Mouse (Mus musculus) heart, postnatal 0 days (tissue): ENCODE measurements around the gene Gm7995. TPM values are rescaled to one million over a fixed set of nuclear protein-coding genes. Genes with fewer than 3 reads are reported as not detected.
"Not testable (repeated sequence)": the region's sequence is repeated elsewhere in the genome, so short reads cannot be mapped to it uniquely, and the experiment has no call there.

Source experiments
- ATAC-seq: fragments of 200-750 bp; cut with Nextera tagmentation; 2 replicates; pipeline ENCODE4 v1.8.0; 2017; ENCODE audit warnings: low read depth, moderate number of reproducible peaks, moderate library complexity; ENCODE audit not compliant: insufficient read depth
- DNase-seq: peaks from one replicate; pipeline ENCODE4 v3.0.0-alpha.2; 2016; ENCODE audit warnings: low spot score
- H3K27ac ChIP-seq: fragments of 300-500 bp; sonication (generic); 2 replicates; pipeline ENCODE4 v1.5.1; 2014; ENCODE audit warnings: low read depth, mild to moderate bottlenecking
- H3K27me3 ChIP-seq: fragments of 300-500 bp; sonication (generic); 2 replicates; pipeline ENCODE4 v1.6.1; 2014; ENCODE audit warnings: low read length, mixed read lengths; ENCODE audit not compliant: control insufficient read depth, insufficient read depth
- H3K36me3 ChIP-seq: fragments of 300-500 bp; sonication (generic); replicated peaks from 2 replicates; pipeline ENCODE4 v1.6.1; 2014; ENCODE audit warnings: low read length, mixed read lengths; ENCODE audit not compliant: control insufficient read depth, insufficient read depth
- H3K4me1 ChIP-seq: fragments of 300-500 bp; sonication (generic); 2 replicates; pipeline ENCODE4 v1.6.1; 2014; ENCODE audit warnings: antibody characterized with exemption; ENCODE audit not compliant: control insufficient read depth, insufficient read depth
- H3K4me2 ChIP-seq: fragments of 300-500 bp; sonication (generic); 2 replicates; pipeline ENCODE4 v1.6.1; 2014; ENCODE audit warnings: low read depth, mild to moderate bottlenecking, low read length, moderate library complexity
- H3K4me3 ChIP-seq: fragments of 300-500 bp; sonication (generic); 2 replicates; pipeline ENCODE4 v1.5.1; 2014; ENCODE audit warnings: low read depth, low read length
- H3K9ac ChIP-seq: fragments of 300-500 bp; sonication (generic); replicated peaks from 2 replicates; pipeline ENCODE4 v1.6.1; 2014; ENCODE audit warnings: low read depth, low read length, mixed read lengths
- H3K9me3 ChIP-seq: fragments of 300-500 bp; sonication (generic); replicated peaks from 2 replicates; pipeline ENCODE4 v1.6.1; 2016; ENCODE audit warnings: low read length; ENCODE audit not compliant: control insufficient read depth
- WGBS: fragments of 180-500 bp; shearing (Covaris S2); extraction: QIAGEN DNeasy Blood & Tissue Kit; methylation state at CpG from one replicate; pipeline ENCODE4 v1.1.7; 2014; 5-methylcytosine and 5-hydroxymethylcytosine counted together
- microRNA-seq: library from miRNA; unstranded; fragments of <30 nt; microRNA quantifications from one replicate; pipeline ENCODE4, GENCODE M21; 2016
- polyA plus RNA-seq: library from polyadenylated mRNA; unstranded; fragments of >200 nt; fragmentation: Nextera tagmentation; extraction: Ambion mirVana; gene quantifications from 2 replicates; pipeline ENCODE4 v1.2.1, GENCODE M21; 2015
- total RNA-seq: library from RNA; depleted of rRNA; stranded (reverse); fragments of >200 nt; gene quantifications from 2 replicates; pipeline ENCODE4 v1.2.3, GENCODE M21; 2014; ENCODE audit warnings: low replicate concordance; rRNA removed

The Gm7995 gene
- total RNA-seq (not detected in 2 replicates), polyA plus RNA-seq (not detected in 2 replicates)

- H3K27ac ChIP-seq, H3K9me3 ChIP-seq, ATAC-seq, H3K36me3 ChIP-seq, DNase-seq, H3K27me3 ChIP-seq, H3K4me3 ChIP-seq, H3K9ac ChIP-seq, H3K4me2 ChIP-seq, H3K4me1 ChIP-seq: not testable (repeated sequence)
- WGBS: no CpG with 5 or more reads among the region's 1 CpGs
Observed at GRCm38 (mm10) chr14:42309910-42310309, at the start of gene Gm7995. Gene Gm7995, plus strand, starts transcription at chr14:42310210.

DNA sequence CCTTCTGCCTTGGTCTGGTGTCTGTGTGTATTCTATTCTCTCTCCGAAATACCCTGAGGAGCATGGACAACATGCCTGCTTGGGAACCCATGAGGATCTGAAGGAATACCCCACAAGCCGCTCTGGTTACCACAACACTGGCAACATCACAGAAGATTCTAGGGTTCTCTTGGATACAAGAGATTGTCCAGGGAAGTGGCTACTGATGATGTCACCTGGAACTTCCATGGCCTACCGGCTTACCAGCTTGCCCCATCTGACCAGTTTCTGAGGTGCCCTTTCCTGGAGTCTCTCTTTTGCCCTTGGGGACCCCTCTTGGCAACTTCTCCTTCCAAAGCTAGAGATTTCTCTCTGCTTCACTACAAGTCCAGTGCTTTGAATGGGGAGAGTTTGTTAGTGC is 12.8 kb upstream of the Gm7995 start, which contains the start of gene Gm9611:
Gene Gm9611 (minus strand): TSS at position 101 of the 400 bp plus-strand sequence.
- H3K9ac ChIP-seq, H3K36me3 ChIP-seq, H3K4me2 ChIP-seq, H3K4me1 ChIP-seq, ATAC-seq, H3K4me3 ChIP-seq, H3K9me3 ChIP-seq, H3K27me3 ChIP-seq, DNase-seq, H3K27ac ChIP-seq: not testable (repeated sequence)
- WGBS: no CpG with 5 or more reads among the region's 3 CpGs

Small RNA genes within 50 kb of the gene (microRNA-seq; reads per million reads assigned to microRNA genes)
- gene Gm25208 (not detected), gene Gm25892 (not detected)

Other genes starting within 250 kb of the Gm7995 start
- not detected in 2 replicates for gene Gm7951, start 192.8 kb upstream of the Gm7995 start, total RNA-seq
- gene Gm7951, start 192.8 kb upstream of the Gm7995 start, polyA plus RNA-seq: not detected in 2 replicates
- gene Gm17027, start 147.6 kb upstream of the Gm7995 start, total RNA-seq: not detected in 2 replicates
- gene Gm17027, start 147.6 kb upstream of the Gm7995 start, polyA plus RNA-seq: not detected in 2 replicates
- not detected in 2 replicates for gene Gm3573, start 119.4 kb upstream of the Gm7995 start, total RNA-seq
- not detected in 2 replicates for gene Gm3573, start 119.4 kb upstream of the Gm7995 start, polyA plus RNA-seq
- not detected in 2 replicates for gene Gm17026, start 50.2 kb upstream of the Gm7995 start, total RNA-seq
- gene Gm17026, start 50.2 kb upstream of the Gm7995 start, polyA plus RNA-seq: not detected in 2 replicates
- gene Gm9611, start 12.9 kb upstream of the Gm7995 start, total RNA-seq: not detected in 2 replicates
- not detected in 2 replicates for gene Gm9611, start 12.9 kb upstream of the Gm7995 start, polyA plus RNA-seq
- gene Gm8005, start 129.5 kb downstream of the Gm7995 start, total RNA-seq: not detected in 2 replicates
- gene Gm8005, start 129.5 kb downstream of the Gm7995 start, polyA plus RNA-seq: not detected in 2 replicates
- not detected in 2 replicates for gene Gm8011, start 153.7 kb downstream of the Gm7995 start, total RNA-seq
- gene Gm8011, start 153.7 kb downstream of the Gm7995 start, polyA plus RNA-seq: not detected in 2 replicates
- gene Gm8020, start 192.1 kb downstream of the Gm7995 start, total RNA-seq: not detected in 2 replicates
- gene Gm8020, start 192.1 kb downstream of the Gm7995 start, polyA plus RNA-seq: not detected in 2 replicates
- not detected in 2 replicates for gene Gm8024, start 214.1 kb downstream of the Gm7995 start, total RNA-seq
- gene Gm8024, start 214.1 kb downstream of the Gm7995 start, polyA plus RNA-seq: not detected in 2 replicates